Mouse (Mus musculus) left cerebral cortex, postnatal 14 days (tissue): ENCODE results near the gene Gm20696. TPM values are rescaled to one million over a fixed set of nuclear protein-coding genes. Genes with fewer than 3 reads are reported as not detected.

Experiments
- DNase-seq, 2 experiments: peaks; one replicate each; pipeline ENCODE4 v3.0.0; 2021 to 2022; ENCODE audit warnings: low spot score in 2 of 2, mixed read lengths in 1 of 2
- intact Hi-C: fragments of 180-260 bp; cut with DNase I; formaldehyde crosslinking; loops from one replicate; pipeline ENCODE4 v1.15.1; 2025
- total RNA-seq, 2 experiments: library from RNA; stranded (reverse); gene quantifications; 2 replicates each; pipeline ENCODE4 v1.2.3; 2021

Gene Gm20696
- total RNA-seq, 2 experiments from 2014 or later: 5.3 to 6.3 TPM

DNA sequence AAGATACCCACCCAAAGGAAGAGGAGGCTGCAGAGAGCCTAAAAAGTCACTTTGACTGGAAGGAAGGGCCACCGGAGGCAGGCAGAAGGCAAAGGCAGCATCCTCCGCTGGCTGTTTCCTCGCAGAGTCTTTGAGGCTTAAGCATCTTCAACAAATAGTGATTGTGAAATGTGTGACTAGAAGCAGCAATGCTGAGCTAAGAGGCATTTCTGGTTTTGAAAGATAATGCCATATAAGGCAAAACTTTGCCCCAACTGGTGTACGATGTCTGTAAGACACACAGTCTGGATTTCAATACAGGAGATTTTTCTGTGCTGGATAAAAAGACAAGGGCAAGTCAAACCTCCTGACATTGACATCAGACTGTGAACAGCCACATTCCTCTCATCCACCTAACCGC is 195.7 kb downstream of the Gm20696 start:
- DNase-seq: no peak
- intact Hi-C loops: no loop called here

DNA sequence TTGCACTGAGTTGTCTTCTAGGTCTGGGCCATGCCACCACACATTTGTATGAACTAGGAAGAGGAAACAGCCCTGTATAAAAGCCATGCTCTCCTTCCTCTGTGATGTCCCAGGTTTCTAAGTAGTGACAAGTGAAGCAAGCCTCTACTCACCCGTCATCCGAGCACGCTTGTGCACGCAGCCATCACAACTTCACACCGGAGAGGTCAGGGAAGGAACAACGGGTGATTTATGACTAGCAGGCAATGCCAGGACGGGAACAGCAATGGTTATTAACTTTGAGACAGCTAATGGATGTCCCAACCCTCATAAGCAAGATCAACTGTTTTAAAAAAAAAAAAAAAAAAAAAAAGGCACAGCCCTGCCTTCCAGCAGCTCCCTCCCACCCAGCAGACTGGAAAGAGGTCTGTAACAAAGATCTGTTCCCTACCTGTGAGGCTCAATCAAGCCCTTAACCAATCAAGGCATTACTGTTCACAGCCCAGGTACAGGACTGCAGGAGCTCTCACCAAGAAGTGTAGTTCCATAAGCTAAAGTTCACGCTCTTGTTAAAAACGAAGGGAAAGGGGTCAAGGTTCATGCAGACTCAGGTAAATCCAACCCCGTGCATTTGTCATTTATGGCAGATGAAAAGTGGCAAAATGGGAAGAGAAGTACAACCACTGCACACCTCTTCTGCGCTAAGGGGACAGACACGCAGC is 197.3 kb downstream of the Gm20696 start:
- intact Hi-C loops: no loop called here
- no peak for DNase-seq

DNA sequence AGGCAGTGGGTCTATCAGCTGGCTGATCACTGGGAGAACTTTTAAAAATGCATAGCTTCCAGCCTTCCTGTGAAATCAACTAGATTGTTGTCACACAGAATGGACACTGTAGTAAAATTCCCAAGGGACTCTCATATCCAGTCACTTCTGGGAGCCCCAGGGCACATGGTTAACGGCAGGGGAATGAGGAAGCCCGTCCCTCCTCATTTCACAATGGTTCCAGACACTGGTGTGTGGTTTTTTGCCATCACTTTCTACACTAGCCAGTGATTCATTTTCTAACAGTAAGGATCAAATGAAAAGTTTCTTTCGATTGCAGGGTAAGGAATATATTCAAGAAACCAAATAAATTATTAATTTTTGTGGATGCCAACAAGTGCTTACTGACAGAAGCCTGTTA is 198.8 kb downstream of the Gm20696 start:
- intact Hi-C loops: no loop called here
- no peak for DNase-seq

DNA sequence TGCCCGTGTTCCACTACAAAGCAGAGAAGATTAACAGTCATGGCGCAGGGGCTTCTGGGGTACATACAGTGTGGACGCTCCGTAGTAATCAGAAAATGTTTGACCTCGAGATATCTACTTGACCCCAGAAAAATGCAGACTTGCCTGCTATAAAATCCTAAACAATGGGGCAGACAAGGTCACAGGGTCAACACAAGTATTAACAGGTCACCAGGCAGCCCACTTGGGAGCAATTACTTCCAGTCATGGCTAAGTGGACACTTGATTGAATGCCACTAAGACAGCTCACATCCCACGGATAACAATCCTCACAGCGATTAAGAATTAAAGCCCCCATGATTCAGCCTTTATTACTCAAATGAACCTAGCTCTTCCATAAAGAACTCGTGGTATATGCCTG is 199.5 kb downstream of the Gm20696 start:
- DNase-seq: no peak
- intact Hi-C loops: no loop called here

DNA sequence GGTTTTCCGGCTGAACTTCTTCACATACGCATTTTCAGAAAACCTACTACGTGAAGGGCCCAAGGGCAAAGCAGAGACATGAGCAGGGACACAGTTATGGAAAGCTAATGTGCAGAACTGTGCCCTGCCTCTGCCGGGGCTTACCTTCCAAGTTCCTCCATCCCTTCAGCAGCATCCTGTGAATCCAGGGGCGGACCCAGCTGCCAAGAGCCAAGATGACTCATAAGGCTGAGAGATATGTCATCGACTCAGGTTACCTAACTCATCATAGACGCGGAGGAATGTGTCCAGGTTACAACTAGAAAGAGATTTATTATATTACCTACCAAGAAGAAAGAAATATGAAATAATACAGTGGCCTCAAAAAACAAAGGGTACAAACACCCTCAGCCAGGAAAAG is 200.2 kb downstream of the Gm20696 start:
- intact Hi-C loops: no loop called here
- no peak for DNase-seq

DNA sequence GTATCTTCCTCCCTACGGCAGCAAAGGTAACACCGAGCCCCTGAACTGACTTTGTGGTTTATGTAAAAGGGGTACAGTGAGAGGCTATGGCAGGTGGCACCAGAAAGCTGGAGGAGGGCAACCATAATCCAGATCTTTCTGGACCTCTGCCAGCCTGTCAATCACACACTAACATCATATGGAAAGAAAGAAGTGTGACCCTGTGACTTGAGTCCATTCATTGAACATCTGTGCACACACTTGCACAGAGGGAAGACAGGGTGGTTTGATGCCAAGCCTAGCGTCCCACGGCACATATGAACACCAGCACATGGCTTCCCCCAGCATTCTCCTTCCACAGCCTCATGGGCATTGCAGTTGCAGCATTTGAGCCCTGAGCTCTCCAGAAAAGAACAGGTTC is 202.1 kb downstream of the Gm20696 start:
- no peak for DNase-seq
- intact Hi-C loops: no loop called here

DNA sequence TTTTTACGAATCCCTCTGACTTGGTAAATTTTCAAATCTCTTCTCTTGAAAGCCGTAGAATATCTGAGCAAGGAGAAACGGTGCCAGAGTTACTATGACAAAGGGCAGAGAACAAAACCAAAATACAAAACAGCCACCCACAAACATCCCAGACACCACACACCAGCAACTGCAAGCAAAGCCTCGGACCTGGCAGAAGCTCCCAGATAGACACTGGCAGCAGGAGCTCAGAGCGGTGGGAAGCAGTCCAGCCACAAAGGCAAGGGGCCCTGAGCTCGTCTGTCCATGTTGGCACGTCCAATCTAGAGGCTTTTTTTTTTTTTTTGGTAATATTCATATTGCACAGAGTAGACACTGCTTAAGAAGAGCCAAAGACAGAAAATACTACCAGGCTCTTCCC is 202.7 kb downstream of the Gm20696 start:
- intact Hi-C loops: no loop called here

DNA sequence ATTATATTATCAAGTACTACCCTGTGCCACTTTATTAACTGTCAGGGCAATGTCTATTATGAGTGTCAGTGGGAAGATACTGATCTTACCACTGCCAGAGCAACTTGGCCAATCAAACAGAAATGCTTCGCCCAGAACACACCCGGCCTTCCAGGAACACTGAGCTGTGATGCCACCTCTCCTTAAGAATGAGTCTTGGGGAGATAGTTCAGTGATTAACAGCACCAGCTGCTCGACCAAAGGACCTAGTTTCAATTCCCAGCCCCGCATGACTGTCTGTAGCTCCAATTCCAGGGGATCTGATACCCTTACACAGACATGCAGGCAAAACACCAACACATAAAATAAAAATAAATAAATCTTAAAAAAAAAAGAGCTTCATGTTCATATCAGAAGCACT is 207.8 kb downstream of the Gm20696 start:
- intact Hi-C loops: no loop called here
- DNase-seq: no peak

More for the DNA sequence above, 202.7 kb downstream of the Gm20696 start:
- no peak for DNase-seq

DNA sequence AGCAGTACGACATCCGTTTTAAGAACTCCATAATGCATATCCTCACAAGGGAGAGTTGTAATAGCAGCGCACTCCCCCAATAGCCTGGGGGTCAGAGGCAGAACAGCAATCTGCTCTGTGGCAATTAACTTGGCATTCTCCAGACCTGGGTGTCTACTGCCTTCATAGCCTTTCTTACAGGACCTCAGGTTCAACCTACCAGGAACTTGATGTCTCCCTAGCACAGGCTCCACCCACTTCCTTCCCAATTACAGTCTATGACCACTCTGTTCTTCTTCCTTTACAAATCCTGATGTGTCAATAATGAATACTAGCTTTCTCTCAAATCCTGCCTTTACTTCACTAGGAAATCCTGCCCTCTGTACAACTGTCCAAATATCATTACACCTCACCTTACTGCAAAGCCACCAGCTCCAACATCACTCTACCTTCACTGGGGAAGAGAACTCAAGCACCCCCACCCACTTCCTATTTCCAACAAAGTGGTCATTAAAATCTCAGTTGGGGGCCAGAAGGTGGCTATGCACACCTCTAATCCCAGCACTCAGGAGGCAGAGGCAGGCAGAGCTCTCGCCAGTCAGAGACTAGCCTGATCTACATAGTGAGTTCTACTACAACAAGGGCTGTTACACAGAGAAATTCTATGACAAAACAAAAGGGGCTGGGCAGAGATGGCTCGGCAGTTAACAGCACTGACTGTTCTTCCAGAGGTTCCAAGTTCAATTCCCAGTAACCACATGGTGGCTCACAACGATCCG is 212.7 kb downstream of the Gm20696 start:
- DNase-seq: no peak
- intact Hi-C loops: no loop called here

DNA sequence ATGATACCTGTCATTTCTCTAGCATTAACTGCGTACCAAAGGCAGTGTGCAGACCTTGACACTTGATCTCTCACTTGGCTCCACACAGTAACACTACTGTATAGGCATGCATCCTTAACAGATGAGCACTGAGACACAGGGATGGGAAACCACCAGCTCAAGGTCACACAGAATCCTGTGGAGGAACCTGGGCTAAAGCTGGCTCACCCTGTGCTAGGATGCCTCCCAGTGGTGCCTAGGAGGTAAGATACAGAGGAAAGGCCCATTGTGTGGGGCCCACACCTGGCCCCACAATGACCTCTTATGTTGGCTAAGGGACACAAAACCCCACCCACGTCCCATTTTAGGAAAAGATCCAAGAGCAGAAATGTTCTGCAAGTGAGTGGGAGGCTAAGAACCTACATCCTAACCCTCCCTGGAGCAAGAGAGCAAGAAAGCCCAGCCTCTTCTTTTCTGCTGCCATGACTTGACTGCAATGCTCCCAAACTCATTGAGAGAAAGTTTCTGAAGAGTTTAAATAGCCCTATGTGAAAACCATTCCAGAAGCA is 213.9 kb downstream of the Gm20696 start:
- DNase-seq: no peak
- intact Hi-C loops: no loop called here

DNA sequence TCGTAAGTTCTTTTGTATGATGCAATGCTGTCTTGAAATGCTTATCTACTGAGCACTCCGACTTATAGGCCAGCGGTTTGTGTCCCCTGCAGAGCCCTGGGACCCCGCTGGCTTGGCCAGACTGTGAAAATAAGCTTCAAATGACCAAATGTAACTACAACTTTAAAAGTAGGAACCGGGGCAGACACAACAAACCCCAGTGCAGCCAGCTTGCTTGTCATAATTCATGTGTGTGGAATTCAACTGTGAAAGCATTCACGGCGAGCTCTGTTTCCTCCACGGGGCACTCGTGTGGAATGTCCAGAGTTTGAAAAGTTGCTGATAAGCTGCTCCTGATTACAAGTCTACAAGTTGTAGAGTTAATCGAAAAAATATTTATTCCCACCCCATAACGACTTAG is 215.1 kb downstream of the Gm20696 start:
- DNase-seq: no peak
- intact Hi-C loops: no loop called here

DNA sequence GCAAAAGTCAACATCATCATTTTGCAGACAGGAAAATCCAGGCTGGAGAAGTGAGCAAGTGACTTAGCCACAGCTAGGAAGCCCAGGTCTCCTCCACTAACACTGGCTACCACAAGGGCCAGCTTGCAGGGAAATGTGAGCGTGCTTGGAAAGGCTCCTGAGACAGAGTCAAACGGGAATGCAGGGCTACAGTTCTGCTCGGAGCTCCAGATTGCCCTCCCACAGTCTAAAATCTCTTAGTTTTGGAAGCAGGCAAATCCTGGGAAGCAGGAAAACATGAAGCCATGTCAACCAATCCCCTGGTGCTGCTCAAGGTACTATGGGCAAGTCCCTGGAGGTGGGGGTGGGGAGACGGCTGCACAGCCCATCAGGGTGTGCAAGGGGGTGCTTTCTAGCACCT is 219.2 kb downstream of the Gm20696 start:
- intact Hi-C loops: no loop called here
- peak in 1 of 2 experiments; percentile 18 for DNase-seq

DNA sequence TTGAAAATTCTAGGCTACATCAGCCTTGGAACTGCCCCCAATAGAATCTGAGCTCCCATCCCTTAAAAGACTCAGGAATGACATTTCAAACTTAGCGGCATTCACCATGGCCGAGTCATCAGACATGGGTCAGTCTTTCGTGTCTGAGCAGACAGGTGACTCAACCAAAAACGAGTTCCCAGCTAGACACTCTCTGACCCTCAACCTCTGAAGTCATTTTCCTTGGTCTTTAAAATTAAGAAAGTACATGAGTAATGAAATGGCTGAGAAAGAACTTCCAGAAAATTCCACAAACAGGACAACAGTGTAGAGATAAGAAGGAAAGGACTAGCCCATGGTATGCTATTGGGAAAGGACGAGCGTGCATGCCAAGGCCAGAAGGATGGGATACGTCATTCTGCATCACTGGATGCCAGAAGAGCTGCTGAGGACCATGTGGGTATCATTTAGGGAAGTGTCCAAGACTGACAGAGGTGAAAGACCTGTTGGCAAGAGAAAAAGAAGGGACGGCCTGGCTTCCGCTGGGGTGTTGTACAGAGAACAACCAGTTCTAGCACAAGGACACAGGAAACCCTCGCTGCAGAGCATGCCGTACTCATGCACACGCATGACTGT is 219.7 kb downstream of the Gm20696 start:
- intact Hi-C loops: no loop called here
- DNase-seq: no peak

DNA sequence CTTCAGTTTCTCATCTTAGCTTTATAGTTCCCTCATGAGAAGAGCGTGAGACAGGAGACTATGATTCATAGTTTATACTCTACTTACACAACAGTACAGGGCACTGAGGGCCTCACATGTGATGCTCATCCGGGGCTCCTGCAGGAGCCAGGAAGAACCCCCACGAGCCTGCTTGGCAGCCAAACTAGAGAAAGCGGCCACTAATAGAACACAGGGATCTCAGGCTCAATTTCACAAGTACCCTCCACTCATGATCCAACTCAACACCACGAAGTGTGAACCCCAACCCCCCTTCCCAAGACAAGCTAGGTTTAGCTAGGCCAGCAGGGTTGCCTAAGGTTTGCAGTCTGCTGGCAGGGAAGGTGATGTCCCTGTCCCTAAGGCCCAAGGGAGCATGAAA is 223.1 kb downstream of the Gm20696 start:
- intact Hi-C loops: no loop called here
- peak in 1 of 2 experiments; percentile 14 for DNase-seq

DNA sequence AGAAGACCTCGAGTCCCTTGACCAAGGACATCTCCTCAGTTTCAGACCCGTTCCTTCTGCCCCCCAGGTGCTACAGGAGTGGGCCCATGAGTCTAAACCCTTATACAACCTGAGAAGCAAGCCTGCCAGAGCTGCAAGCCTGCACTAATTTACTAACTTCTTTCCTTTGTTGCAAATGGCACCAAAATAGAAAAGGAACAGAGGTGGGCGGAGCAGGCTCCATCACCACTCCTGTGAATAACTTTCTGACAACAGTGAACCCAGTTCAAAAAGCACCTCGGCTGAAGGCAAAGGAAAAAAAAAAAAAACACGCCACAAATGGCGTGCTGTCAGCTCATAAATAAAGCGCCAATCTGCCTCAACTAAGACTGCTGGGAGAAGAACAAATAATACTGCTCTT is 225.5 kb downstream of the Gm20696 start:
- intact Hi-C loops: no loop called here
- peak; percentile 36 to 37 for DNase-seq

DNA sequence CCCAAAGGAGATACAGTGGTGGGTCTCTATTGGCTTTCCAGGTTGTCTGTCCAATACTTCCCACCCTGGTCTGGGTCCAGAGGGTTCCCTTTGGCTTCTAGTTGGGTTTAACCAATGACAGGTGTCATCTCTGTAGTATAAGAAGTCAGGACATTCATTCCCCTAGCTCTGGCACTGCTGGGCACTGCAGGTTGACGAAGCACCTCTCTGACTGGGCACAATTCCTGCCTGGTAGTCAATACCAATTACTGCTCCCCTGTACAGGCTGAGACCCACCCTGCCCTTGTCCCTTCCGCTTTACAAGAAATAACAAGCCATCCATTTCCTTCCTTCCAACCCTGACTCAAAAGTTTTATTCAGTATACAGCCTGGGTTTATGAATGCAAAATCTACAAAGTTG is 226.0 kb downstream of the Gm20696 start:
- DNase-seq: no peak
- intact Hi-C loops: no loop called here

DNA sequence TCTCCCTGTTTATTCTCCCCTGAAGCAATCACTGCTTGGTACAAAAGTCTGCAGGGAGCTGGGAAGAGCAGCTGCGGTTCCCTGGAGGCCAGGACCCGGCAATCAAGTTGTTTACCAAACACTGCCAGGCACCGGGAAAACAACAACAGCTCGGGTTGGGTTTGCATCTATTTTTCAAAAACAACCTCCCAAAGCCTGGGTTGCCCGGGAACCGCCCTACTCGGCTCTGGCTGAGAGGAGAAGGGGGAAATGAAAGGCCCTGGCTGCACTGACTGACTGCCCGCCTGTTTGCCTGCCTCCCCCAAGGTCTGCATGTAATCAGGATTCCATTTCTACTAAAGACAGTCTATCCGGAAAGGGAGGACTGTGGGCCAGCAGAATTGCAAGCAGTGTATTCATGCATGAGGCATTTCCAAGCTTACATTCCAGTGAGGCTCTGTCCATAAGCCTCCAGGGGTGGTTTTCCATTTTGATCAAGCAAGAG is 226.7 kb downstream of the Gm20696 start:
- intact Hi-C loops: no loop called here
- peak in 1 of 2 experiments; percentile 14 for DNase-seq

DNA sequence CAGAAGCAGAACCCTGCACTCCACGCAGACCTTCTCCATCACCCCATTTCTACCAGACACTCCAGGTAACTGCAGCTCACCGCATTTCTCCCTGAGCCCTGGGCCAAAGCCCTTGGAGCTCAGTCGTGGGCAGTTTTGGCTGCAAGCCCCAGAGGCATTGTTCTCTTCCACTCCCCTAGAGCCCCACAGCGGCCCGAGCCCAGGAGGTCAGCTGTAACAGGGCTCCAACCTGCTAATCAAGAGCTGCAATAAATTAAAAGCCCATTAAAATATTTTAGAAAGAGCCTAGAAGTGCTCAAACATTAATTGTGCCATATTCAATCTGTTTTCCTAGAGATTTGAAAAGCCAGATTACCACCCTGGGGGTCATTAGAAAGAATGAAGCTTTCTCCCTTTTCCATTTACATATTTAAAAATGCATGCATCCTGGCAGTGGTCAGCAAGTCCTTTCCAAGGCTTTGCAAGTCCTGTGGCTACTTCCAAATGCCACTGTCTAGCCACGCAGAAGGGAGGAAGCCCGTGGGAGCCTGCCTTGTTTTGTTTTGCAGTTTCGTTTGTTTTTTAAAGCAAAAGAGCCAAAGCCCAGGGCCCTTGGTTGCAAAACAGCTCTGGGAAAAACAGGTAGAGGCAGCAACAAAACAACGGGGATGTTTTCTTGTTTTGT is 227.3 kb downstream of the Gm20696 start:
- intact Hi-C loops: no loop called here
- DNase-seq: no peak

DNA sequence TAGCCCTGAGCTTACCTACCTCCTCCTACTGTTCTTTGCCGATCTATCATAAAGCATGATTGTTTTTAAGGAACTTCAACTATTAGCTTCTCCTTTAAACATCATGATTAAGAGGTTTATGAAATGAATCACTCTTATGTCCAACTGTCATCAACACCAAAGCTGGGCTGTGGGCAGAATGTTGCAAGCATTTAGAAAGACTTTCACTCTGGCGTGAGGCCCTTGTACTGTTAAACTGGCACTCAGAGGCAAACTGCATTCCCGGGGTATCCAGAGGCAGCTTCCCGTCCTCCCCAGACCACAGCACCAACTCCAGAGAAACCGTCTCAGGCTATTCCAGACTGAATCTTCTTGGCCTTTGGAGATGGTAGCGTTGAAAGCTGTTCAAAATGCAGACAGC is 230.2 kb downstream of the Gm20696 start:
- intact Hi-C loops: no loop called here
- no peak for DNase-seq

DNA sequence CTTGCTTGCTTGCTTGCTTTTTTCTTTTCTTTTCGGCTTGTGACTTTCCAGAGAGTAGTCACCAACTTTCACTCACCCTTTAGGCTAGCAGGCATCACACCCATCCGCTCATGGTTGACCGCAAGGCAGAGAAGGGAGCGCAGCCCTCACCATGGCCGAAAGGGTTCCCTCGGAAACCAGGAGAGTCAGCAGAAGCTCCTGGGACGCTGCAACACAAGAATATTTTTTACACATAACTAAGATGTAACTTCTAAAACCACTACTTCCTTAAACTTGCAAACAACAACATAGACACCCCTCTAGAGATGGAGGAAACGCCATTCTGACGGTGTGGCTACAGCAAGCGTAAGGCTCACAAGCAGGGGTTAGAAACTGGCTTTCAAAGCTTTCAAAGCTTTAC is 231.5 kb downstream of the Gm20696 start:
- intact Hi-C loops: no loop called here
- DNase-seq: no peak
